Mouse (Mus musculus): ENCODE measurements around the gene Gm281.
"Not testable (repeated sequence)": the region's sequence is repeated elsewhere in the genome, so short reads cannot be mapped to it uniquely, and the experiment has no call there.

Gene Gm281

GRCm38 (mm10) chr14:13914387-13915082 lies at the start of gene Gm281:
Gene Gm281 (minus strand): TSS chr14:13914478.
- no peak for DNase-seq (ENCODE audit: low spot score)

DNA sequence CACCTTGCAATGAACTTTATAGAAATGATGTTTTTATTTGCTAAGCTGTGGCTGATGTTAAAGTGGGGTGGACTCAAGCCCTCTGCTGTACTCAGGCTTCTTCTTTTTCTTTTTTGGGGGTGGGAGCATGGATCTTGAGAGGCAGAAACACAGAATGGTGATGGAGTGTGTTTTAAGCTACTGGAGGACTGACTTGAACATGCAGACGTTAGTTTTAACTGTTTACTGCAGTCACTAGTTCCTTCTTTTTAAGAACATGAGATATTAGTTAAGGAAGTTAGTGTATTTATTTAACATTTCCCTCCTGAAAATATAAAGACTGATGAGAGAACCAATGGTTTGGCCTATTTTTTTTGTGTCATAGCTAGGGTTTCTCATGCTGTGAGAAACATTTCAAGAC lies 49.2 kb upstream of the Gm281 start:
- DNase-seq (ENCODE audit: low spot score): no peak

- no peak for DNase-seq (ENCODE audit: low spot score)
Observed at GRCm38 (mm10) chr14:13962476-13962875, 48.2 kb upstream of the Gm281 start.

DNA sequence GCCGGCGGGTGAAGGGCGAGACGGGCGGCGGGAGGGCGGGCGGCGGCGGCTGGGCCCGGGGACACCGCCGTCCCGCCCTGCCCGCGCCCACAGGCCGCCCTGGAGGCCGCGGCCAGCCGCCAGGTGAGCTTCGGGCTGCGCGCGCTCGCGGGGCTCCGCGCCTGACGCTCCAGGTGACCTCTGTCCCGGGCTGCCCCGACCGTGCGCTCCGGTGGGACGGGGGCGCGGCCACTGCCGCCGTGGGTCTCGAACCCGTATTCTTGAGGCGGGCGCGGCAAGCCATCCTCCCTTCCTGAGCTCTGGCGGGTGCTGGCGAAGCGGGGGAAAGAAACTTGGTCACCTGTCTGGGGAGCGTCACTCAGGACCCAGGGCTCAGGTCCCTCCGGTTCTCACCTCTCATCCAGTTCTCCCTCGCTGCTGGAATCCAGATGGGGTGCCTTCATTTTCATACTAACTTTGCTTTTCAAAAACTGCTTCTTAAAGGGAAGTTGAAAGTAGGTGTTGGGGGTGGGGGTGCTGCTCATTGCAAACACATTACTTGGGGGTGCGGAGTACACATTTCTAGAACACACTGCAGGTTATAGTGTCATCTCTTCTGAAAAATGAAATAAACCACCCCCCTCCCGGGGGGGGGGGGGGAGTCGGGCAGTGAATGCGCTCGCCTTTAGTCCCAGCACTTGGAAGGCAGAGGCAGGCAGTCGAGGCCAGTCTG lies 47.3 kb upstream of the Gm281 start, which contains the start of the genes Atxn7 and Thoc7:
Gene Atxn7 (plus strand): TSS at position 40 of the 712 bp plus-strand sequence.
Gene Thoc7 (minus strand): TSS at position 452 of the 712 bp plus-strand sequence.
- DNase-seq (ENCODE audit: low spot score): peak; percentile 32

GRCm38 (mm10) chr14:13960482-13961325 lies 46.4 kb upstream of the Gm281 start:
- peak; percentile 49 for DNase-seq (ENCODE audit: low spot score)

- DNase-seq (ENCODE audit: low spot score): no peak
Observed at GRCm38 (mm10) chr14:13960079-13960478, 45.8 kb upstream of the Gm281 start.

- not testable (repeated sequence) for DNase-seq (ENCODE audit: low spot score)
Observed at GRCm38 (mm10) chr14:13952151-13952550, 37.9 kb upstream of the Gm281 start.

- no peak for DNase-seq (ENCODE audit: low spot score)
Observed at GRCm38 (mm10) chr14:13950401-13950800, 36.1 kb upstream of the Gm281 start.

GRCm38 (mm10) chr14:13948345-13948744 lies 34.1 kb upstream of the Gm281 start:
- no peak for DNase-seq (ENCODE audit: low spot score)

GRCm38 (mm10) chr14:13944686-13945085 lies 30.4 kb upstream of the Gm281 start:
- DNase-seq (ENCODE audit: low spot score): no peak

GRCm38 (mm10) chr14:13934052-13934371 lies 19.7 kb upstream of the Gm281 start:
- DNase-seq (ENCODE audit: low spot score): no peak

GRCm38 (mm10) chr14:13933290-13934051 lies 19.2 kb upstream of the Gm281 start:
- DNase-seq (ENCODE audit: low spot score): no peak

DNA sequence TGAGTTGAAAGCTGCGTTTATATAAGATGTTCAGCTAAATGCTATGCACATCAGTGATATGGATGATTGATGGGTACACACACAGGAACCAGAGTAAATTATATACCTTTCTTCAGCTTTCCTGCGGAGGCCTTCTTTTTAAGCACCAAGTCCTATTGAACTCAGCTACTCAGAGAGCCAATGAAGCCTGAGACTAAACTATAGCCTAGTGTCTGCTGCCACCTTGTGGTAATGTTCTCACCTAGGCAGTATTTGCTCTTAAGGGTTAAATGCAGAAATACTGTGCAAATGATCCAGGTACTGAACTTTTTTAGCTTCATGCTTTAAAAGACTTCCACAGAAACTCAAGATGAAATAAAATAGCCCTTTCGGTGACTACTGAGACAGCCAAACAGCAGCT lies 3.4 kb upstream of the Gm281 start:
- DNase-seq (ENCODE audit: low spot score): peak; percentile 58

GRCm38 (mm10) chr14:13917208-13917607 lies 2.9 kb upstream of the Gm281 start:
- no peak for DNase-seq (ENCODE audit: low spot score)

- DNase-seq (ENCODE audit: low spot score): no peak
Observed at GRCm38 (mm10) chr14:13915207-13915606, 929 bp upstream of the Gm281 start.

GRCm38 (mm10) chr14:13910148-13910547 lies 4.1 kb downstream of the Gm281 start:
- DNase-seq (ENCODE audit: low spot score): no peak

- DNase-seq (ENCODE audit: low spot score): no peak
Observed at GRCm38 (mm10) chr14:13907145-13907544, 7.1 kb downstream of the Gm281 start.

- no peak for DNase-seq (ENCODE audit: low spot score)
Observed at GRCm38 (mm10) chr14:13906461-13906860, 7.8 kb downstream of the Gm281 start.

- peak; percentile 45 for DNase-seq (ENCODE audit: low spot score)
Observed at GRCm38 (mm10) chr14:13901611-13902067, 12.6 kb downstream of the Gm281 start.

DNA sequence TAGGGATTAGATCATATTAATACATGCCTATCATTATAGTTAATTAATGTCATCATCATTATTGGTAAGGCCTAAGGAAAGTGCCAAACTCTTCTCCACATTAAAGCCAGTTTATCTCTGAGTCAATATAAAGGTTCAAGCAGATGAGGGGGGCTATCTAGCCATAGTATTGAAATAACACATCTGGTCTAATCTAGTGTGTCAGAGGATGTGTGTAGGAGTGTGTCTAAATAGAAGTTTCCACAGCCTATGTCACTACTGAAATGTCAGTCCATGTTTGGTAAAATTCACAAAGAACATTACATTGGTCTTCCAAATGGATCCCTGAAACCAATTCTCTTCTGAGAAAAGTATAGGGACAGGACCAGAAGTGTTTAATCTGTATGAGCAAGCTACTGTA lies 19.1 kb downstream of the Gm281 start:
- DNase-seq (ENCODE audit: low spot score): no peak

DNA sequence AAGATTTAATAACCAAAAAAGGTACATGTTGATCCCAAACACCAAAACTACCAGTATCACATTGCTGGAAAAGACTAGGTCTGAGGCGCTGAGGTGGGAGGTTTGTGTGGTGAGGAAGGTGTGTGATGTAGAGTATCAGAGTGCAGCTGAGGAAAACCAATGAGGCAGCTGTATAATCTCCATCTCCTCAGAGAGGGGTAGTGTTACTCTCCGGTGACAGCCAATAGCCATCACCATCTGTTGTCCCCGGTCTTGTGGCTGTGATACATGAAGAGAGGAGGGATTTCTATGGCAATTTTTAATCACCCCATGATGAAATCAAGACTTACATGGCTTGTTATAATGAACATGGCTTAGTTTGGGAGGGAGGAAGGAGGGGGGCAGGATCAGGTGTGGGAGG lies 20.5 kb downstream of the Gm281 start:
- no peak for DNase-seq (ENCODE audit: low spot score)

DNA sequence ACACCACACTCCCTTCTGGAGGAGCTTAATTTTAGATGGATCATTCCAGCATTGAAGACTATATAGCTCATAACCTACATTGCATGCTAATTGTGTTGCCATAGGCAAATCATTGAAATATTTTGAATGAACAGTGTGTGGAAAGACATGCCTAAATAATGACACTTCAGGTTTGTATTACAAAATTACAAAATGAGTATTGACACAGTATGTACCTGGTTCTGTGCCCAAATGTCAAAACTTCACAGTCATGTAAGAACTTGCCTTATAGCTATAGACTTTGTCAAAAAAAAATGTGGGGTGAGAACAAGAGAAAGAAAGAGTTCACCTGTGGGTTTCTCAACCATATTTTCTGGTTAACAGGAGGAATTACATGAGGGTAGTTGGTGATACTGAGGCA lies 52.9 kb downstream of the Gm281 start:
- no peak for DNase-seq (ENCODE audit: low spot score)
